Mouse (Mus musculus) midbrain, postnatal 0 days (tissue): ENCODE results near the gene Gbf1. TPM values are rescaled to one million over a fixed set of nuclear protein-coding genes. Genes with fewer than 3 reads are reported as not detected.

Experiments
- ATAC-seq: fragments of 200-750 bp; cut with Nextera tagmentation; 2 replicates; pipeline ENCODE4 v1.8.0; 2017; ENCODE audit warnings: moderate number of reproducible peaks, mild to moderate bottlenecking, moderate TSS enrichment, moderate library complexity; ENCODE audit not compliant: low FRiP score
- DNase-seq: peaks from one replicate; pipeline ENCODE4 v3.0.0-alpha.2; 2015; ENCODE audit warnings: low spot score
- H3K27ac ChIP-seq: fragments of 300-500 bp; sonication (generic); 2 replicates; pipeline ENCODE4 v1.5.1; 2014; ENCODE audit warnings: low read depth, mild to moderate bottlenecking, low read length, mixed read lengths
- H3K27me3 ChIP-seq: fragments of 300-500 bp; sonication (generic); 2 replicates; pipeline ENCODE4 v1.6.1; 2014; ENCODE audit warnings: low read length, control low read depth, mixed read lengths; ENCODE audit not compliant: insufficient read depth
- H3K36me3 ChIP-seq: fragments of 300-500 bp; sonication (generic); 2 replicates; pipeline ENCODE4 v1.6.1; 2014; ENCODE audit warnings: low read length, control low read depth, mixed read lengths; ENCODE audit not compliant: insufficient read depth
- H3K4me1 ChIP-seq: fragments of 300-500 bp; sonication (generic); 2 replicates; pipeline ENCODE4 v1.6.1; 2014; ENCODE audit warnings: mild to moderate bottlenecking, control low read depth, antibody characterized with exemption, low read length, mixed read lengths; ENCODE audit not compliant: insufficient read depth
- H3K4me2 ChIP-seq: fragments of 300-500 bp; sonication (generic); 2 replicates; pipeline ENCODE4 v1.6.1; 2014; ENCODE audit warnings: low read depth, mild to moderate bottlenecking, low read length, mixed read lengths; ENCODE audit not compliant: poor library complexity, severe bottlenecking
- H3K4me3 ChIP-seq: fragments of 300-500 bp; sonication (generic); 2 replicates; pipeline ENCODE4 v1.5.1; 2014; ENCODE audit warnings: low read depth, mild to moderate bottlenecking, low read length, moderate library complexity
- H3K9ac ChIP-seq: fragments of 300-500 bp; sonication (generic); replicated peaks from 2 replicates; pipeline ENCODE4 v1.6.1; 2014; ENCODE audit warnings: mild to moderate bottlenecking, low read length, moderate library complexity, mixed read lengths; ENCODE audit not compliant: poor library complexity, severe bottlenecking
- H3K9me3 ChIP-seq: fragments of 300-500 bp; sonication (generic); 2 replicates; pipeline ENCODE4 v1.6.1; 2016; ENCODE audit warnings: low read length, control low read depth
- CTCF ChIP-seq: IDR thresholded peaks from 2 replicates; pipeline ENCODE4 v1.5.1; 2016; ENCODE audit warnings: antibody characterized with exemption, mild to moderate bottlenecking
- WGBS: fragments of 180-500 bp; shearing (Covaris S2); extraction: QIAGEN DNeasy Blood & Tissue Kit; methylation state at CpG from one replicate; pipeline ENCODE4 v1.1.7; 2014; 5-methylcytosine and 5-hydroxymethylcytosine counted together
- polyA plus RNA-seq: library from polyadenylated mRNA; unstranded; fragments of >200 nt; fragmentation: Nextera tagmentation; extraction: Ambion mirVana; gene quantifications from 2 replicates; pipeline ENCODE4 v1.2.1, GENCODE M21; 2015
- total RNA-seq: library from RNA; depleted of rRNA; stranded (reverse); fragments of >200 nt; gene quantifications from 2 replicates; pipeline ENCODE4 v1.2.3, GENCODE M21; 2014

Gbf1 gene
- total and polyA plus RNA-seq, 2 experiments from 2014 or later = 51.6 to 59.8 TPM

DNA sequence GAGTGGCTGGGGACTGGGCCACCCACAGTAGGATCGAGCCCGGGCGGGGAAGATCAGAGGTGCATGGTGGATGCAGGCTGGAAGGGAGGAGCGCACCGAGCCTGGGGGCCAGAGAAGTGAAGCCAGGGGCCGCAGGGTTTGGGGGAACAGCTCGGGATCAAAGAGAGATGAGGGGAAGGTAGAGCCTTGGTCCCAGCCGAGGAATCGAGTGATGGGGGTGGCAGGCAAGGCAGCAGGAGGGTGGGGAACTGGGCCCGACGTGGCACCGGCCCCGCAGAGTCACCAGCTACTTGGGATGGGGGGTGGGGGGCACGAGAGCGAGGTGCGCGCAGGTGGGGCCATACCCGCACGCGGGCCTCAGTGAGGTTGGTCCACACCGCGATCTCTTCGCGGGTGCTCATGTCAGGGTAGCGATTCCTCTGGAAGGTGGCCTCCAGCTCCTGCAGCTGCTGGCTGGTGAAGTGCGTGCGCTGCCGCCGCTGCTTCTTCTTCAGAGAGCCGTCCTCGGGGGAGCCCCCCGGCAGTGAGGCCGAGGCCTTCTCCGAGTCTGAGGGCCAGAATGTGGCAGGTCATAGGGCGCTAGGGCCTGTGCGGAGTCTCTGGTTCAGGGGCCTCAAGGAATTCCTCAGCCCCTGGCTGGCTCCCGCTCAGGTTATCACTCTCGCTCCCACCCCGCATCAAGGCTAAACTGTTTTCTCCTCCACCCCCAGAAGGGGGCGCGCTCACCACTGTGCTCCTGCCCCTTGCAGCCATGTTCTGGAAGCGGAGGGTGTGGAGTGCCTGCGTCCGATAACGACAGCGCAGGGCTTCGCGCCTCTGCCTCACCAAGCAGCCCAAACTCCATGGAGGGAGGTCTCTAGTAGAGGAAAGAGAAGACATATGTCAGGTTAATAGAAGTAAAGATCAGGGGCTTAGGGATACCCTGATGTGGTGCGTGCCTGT is 15.4 kb upstream of the Gbf1 start:
- TF ChIP-seq CTCF = peak; percentile 74
- Histone ChIP-seq H3K27ac (no peak overlapping the region), H3K4me1 (0 out of 2 replicates have a peak, but pooled peaks cover 2% of the 10 kb centered on the region), H3K9me3 (no peaks in the 10 kb centered on the region), H3K4me3 (peak overlapping the region; percentile 56), H3K9ac (peak overlapping the region; percentile 55; the same call in 1 of the 2 replicates), H3K4me2 (peak overlapping the region; percentile 100), H3K27me3 (peaks cover 40% of the 10 kb centered on the region), H3K36me3 (no peaks in the 10 kb centered on the region)
- WGBS = 2% methylated on average over 49 of the region's 49 CpGs
- no peak for DNase-seq
- ATAC-seq = peak; percentile 28; the same call in 1 of the 2 replicates

DNA sequence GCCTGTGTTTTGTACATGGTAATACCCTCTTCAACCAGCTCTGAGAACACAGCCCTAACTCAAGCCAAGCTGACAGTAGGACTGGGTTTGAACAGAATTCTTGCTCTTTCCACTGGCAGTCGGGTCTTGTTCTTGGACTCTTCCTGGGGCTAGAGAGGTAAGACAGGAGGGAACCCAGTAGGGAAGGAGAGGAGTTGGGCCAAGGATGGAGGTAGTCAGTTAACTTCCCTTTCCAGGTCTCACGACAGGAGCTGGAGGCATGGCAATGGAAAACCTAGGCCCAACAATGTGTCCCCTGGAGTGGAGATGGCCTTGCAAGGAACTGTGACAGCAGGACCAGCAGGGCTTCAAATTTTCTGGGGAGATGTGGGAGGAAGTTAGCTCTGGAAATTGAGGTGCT is 12.0 kb upstream of the Gbf1 start:
- H3K4me3 ChIP-seq = no peak overlapping the region
- DNase-seq (no peak), ATAC-seq (no peak)
- 0 out of 2 replicates have a peak, but pooled peaks cover 2% of the 10 kb centered on the region for H3K4me1 ChIP-seq
- no peak overlapping the region for H3K9ac ChIP-seq
- no peak overlapping the region for H3K4me2 ChIP-seq
- WGBS = 73% methylated on average over 2 of the region's 2 CpGs
- no peaks in the 10 kb centered on the region for H3K9me3 ChIP-seq
- no peak for TF ChIP-seq CTCF
- H3K27ac ChIP-seq = no peak overlapping the region
- peaks cover 23% of the 10 kb centered on the region for H3K27me3 ChIP-seq
- no peaks in the 10 kb centered on the region for H3K36me3 ChIP-seq

DNA sequence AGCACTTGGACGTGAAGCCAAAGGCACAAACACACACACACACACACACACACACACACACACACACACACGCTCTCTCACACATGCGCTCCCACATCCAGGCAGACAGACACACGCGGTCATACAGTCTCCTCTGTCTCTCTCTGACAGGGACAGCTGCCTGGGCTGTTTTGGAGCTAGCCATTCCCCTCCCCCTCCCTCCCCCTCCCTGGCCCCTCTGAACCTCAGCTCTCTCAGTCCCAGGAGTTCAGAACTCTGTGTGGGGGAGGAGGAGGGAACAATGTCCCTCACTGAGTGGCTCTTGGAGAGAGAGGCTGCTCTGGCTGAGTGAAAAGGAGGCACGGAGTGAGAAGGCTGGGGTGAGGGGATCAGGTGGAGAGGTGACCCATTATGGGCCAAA is 11.2 kb upstream of the Gbf1 start:
- DNase-seq (no peak), ATAC-seq (no peak)
- H3K27ac ChIP-seq = no peak overlapping the region
- no peak overlapping the region for H3K4me3 ChIP-seq
- H3K9ac ChIP-seq = no peak overlapping the region
- no peaks in the 10 kb centered on the region for H3K36me3 ChIP-seq
- H3K9me3 ChIP-seq = no peaks in the 10 kb centered on the region
- 22% methylated on average over 6 of the region's 6 CpGs for WGBS
- peaks cover 30% of the 10 kb centered on the region for H3K27me3 ChIP-seq
- H3K4me2 ChIP-seq = no peak overlapping the region
- H3K4me1 ChIP-seq = 0 out of 2 replicates have a peak, but pooled peaks cover 1% of the 10 kb centered on the region
- TF ChIP-seq CTCF = no peak

GRCm38 (mm10) chr19:46147511-46148371 is 4.6 kb upstream of the Gbf1 start, which contains the start of gene Pitx3:
TSS of gene Pitx3 (minus strand) at chr19:46148326.
- Histone ChIP-seq H3K36me3 (no peaks in the 10 kb centered on the region), H3K9ac (peak within 1 kb of the TSS; percentile 36; the same call in 1 of the 2 replicates), H3K4me2 (peak within 1 kb of the TSS; percentile 100), H3K27ac (no peak within 1 kb of the TSS), H3K4me1 (peaks cover 9% of the 10 kb centered on the region), H3K9me3 (no peaks in the 10 kb centered on the region), H3K27me3 (peaks cover 52% of the 10 kb centered on the region), H3K4me3 (peak within 1 kb of the TSS; percentile 48)
- no peak for ATAC-seq
- DNase-seq = no peak
- TF ChIP-seq CTCF = no peak
- WGBS = 1% methylated on average over 44 of the region's 47 CpGs

DNA sequence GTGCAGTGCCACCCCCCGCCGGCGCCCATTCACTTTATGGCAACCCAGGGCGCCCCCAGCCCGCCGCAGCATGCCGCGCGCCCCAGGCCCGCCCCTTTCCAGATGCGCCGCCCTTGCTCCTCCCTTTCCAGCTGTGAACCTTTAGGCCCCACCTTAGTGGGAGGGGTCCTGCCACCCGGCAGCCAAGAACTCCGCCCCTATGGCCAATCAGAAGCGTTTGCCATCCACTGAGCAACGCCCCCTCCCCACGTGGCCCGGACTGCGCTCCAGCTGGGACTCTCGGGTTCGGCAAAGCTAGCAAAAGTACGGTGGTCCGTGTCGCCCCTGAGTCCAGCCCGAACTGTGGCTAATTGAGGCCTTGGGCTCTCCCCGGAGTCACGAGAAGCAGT is 3.9 kb upstream of the Gbf1 start:
- peak; percentile 10; the same call in 1 of the 2 replicates for TF ChIP-seq CTCF
- ATAC-seq = peak; percentile 39
- DNase-seq = peak; percentile 79
- Histone ChIP-seq H3K9ac (0 out of 2 replicates have a peak overlapping the region, but pooled peaks have one; percentile 36), H3K27ac (no peak overlapping the region), H3K27me3 (peaks cover 52% of the 10 kb centered on the region), H3K36me3 (no peaks in the 10 kb centered on the region), H3K4me3 (peak overlapping the region; percentile 48), H3K9me3 (no peaks in the 10 kb centered on the region), H3K4me2 (peak overlapping the region; percentile 100), H3K4me1 (peaks cover 9% of the 10 kb centered on the region)
- WGBS = 2% methylated on average over 27 of the region's 27 CpGs
